Mouse (Mus musculus) kidney, adult 2 months (tissue): ENCODE results near the gene Cacna1b.

ENCODE experiments used
- CTCF ChIP-seq: fragments of 200-500 bp; conservative IDR thresholded peaks from 2 replicates; pipeline ENCODE4 v1.5.1; 2011; ENCODE audit warnings: low read depth, mild to moderate bottlenecking, control low read depth, low read length, moderate library complexity, mixed read lengths; ENCODE audit not compliant: insufficient read depth, insufficient read length
- POLR2A ChIP-seq: fragments of 200-500 bp; IDR thresholded peaks from one replicate; pipeline ENCODE4 v1.6.1; 2011; ENCODE audit warnings: low read depth, low read length, control low read depth

- TF ChIP-seq CTCF (no peak), POLR2A (no peak)
Observed at GRCm38 (mm10) chr2:24717963-24718362, 45.0 kb downstream of the Cacna1b start.
